Comparison of ENCODE assay signal across 22 mouse cellular contexts in the genomic region with DNA sequence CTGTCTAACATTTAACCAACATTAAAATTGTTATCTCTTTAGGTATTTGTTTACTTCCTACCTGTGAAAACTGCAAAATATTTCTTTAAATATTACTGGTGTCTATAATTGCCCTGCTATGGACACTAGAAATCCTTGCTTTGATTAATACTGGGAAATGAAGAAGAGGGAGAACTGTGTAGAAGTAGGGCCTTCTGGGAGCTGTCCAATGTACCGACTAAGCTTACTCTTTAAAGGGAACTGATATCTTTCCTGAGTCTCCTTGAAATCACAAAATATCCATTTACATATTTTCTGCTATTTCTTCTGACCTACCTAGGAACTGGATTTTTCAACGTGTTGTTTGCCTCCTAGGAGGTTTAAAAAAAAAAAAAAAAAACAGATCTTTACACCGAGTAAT. TPM values are rescaled to one million over a fixed set of nuclear protein-coding genes. Genes with fewer than 3 reads are reported as not detected.
DNase-seq lines count a peak whose midpoint lies in the region; ATAC-seq and TF ChIP-seq lines count a peak whose summit lies in the region.
"Had no signal": no experiment of that assay in that cellular context is flagged by ENCODE, and none has a peak within 500 bp of the region (broad histone marks: within the 10 kb centered on the region; RNA-seq: fewer than 3 reads in every experiment).

No protein-coding gene starts in this region.

- no peak for TF ChIP-seq POLR2A in brain, embryonic 14.5 days (IDR thresholded peaks at IDR 0.05; ENCODE audit: borderline replicate concordance, extremely low read depth, insufficient read depth, insufficient read length, poor library complexity, severe bottlenecking)

- 4% methylated on average over 3 of the region's 3 CpGs for WGBS in kidney, embryonic 16.5 days
- WGBS in embryonic facial prominence, embryonic 14.5 days, result 10% methylated on average over 3 of the region's 3 CpGs

- H3K9ac ChIP-seq in kidney, embryonic 16.5 days (replicated peaks; ENCODE audit: low read length), result no peak overlapping the region
- no peak overlapping the region for H3K9ac ChIP-seq in ES-E14 (ENCODE audit: insufficient read depth, low read depth, low read length, poor library complexity, severe bottlenecking)
- no peak overlapping the region for H3K9ac ChIP-seq in embryonic facial prominence, embryonic 14.5 days (ENCODE audit: low read depth, low read length)
- H3K9ac ChIP-seq: kidney, embryonic 15.5 days; neural tube, embryonic 15.5 days had no signal

- no peaks in the 10 kb centered on the region for H3K4me1 ChIP-seq in kidney, embryonic 16.5 days (ENCODE audit: insufficient read depth, low read length)
- H3K4me1 ChIP-seq in ES-E14 (ENCODE audit: control insufficient read depth in 2 of 2, insufficient read depth in 2 of 2, low read length in 2 of 2, poor library complexity in 1 of 2), result no peaks in the 10 kb centered on the region
- 0 out of 2 replicates have a peak, but pooled peaks cover 7% of the 10 kb centered on the region for H3K4me1 ChIP-seq in embryonic facial prominence, embryonic 14.5 days (ENCODE audit: control insufficient read depth, insufficient read depth, low read length)

- H3K9me3 ChIP-seq in kidney, embryonic 16.5 days (ENCODE audit: low read length), result no peaks in the 10 kb centered on the region
- H3K9me3 ChIP-seq in ES-E14 (ENCODE audit: control insufficient read depth, insufficient read depth, low read depth, low read length), result no peaks in the 10 kb centered on the region
- H3K9me3 ChIP-seq in embryonic facial prominence, embryonic 14.5 days (ENCODE audit: control insufficient read depth, low read length), result no peaks in the 10 kb centered on the region
- H3K9me3 ChIP-seq: kidney, embryonic 15.5 days; midbrain, embryonic 10.5 days; neural tube, embryonic 15.5 days had no signal

- peak; percentile 12 for DNase-seq in kidney, postnatal 10 days
- peak; percentile 17 for DNase-seq in ES-E14 (ENCODE audit: low read depth, low spot score)
- DNase-seq in brain, embryonic 14.5 days (ENCODE audit: low read depth), result peak; percentile 17
- peak; percentile 70 for DNase-seq in embryonic facial prominence, embryonic 14.5 days (ENCODE audit: low spot score)
- no peak for DNase-seq in ovary, postnatal 14 days (ENCODE audit: low spot score)
- DNase-seq in urinary bladder, postnatal 4 days (ENCODE audit: low spot score in 2 of 2), result no peak
- DNase-seq: cerebellum, adult 2 months; gastrocnemius, postnatal 14 days; thymus, postnatal 4 days had no signal

- H3K4me2 ChIP-seq in kidney, embryonic 16.5 days (replicated peaks; ENCODE audit: low read depth, low read length), result no peak overlapping the region
- no peak overlapping the region for H3K4me2 ChIP-seq in embryonic facial prominence, embryonic 14.5 days (ENCODE audit: low read depth, low read length)
- H3K4me2 ChIP-seq: heart, embryonic 11.5 days; kidney, embryonic 15.5 days; neural tube, embryonic 15.5 days had no signal

- H3K4me3 ChIP-seq in kidney, embryonic 16.5 days (ENCODE audit: low read length), result no peak overlapping the region
- H3K4me3 ChIP-seq in ES-E14 (ENCODE audit: insufficient read depth in 1 of 2, low read depth in 1 of 2, low read length in 2 of 2, poor library complexity in 1 of 2, severe bottlenecking in 1 of 2), result no peak overlapping the region
- H3K4me3 ChIP-seq in embryonic facial prominence, embryonic 14.5 days (ENCODE audit: low read depth, low read length), result no peak overlapping the region
- H3K4me3 ChIP-seq: kidney, embryonic 15.5 days; neural tube, embryonic 15.5 days had no signal

- no peaks in the 10 kb centered on the region for H3K36me3 ChIP-seq in kidney, embryonic 16.5 days (ENCODE audit: insufficient read depth, low read length)
- no peaks in the 10 kb centered on the region for H3K36me3 ChIP-seq in ES-E14 (ENCODE audit: control insufficient read depth, insufficient read depth, low read length, poor library complexity, severe bottlenecking)
- no peaks in the 10 kb centered on the region for H3K36me3 ChIP-seq in embryonic facial prominence, embryonic 14.5 days (ENCODE audit: control insufficient read depth, insufficient read depth, low read length)
- H3K36me3 ChIP-seq: kidney, embryonic 15.5 days; midbrain, embryonic 10.5 days; neural tube, embryonic 15.5 days had no signal

- no peak for ATAC-seq in kidney, embryonic 16.5 days (ENCODE audit: low FRiP score, low TSS enrichment)
- ATAC-seq in embryonic facial prominence, embryonic 14.5 days (ENCODE audit: low read depth), result no peak

- no peak for TF ChIP-seq CTCF in brain, embryonic 14.5 days (IDR thresholded peaks at IDR 0.05; ENCODE audit: borderline replicate concordance, extremely low read depth, insufficient read depth, insufficient read length)

- H3K27me3 ChIP-seq in kidney, embryonic 16.5 days (ENCODE audit: insufficient read depth, low read length), result peaks cover 40% of the 10 kb centered on the region
- H3K27me3 ChIP-seq in embryonic facial prominence, embryonic 14.5 days (replicated peaks; ENCODE audit: control insufficient read depth, insufficient read depth, low read length), result peaks cover 41% of the 10 kb centered on the region

- no peak overlapping the region for H3K27ac ChIP-seq in kidney, embryonic 16.5 days (ENCODE audit: low read length)
- no peak overlapping the region for H3K27ac ChIP-seq in ES-E14 (ENCODE audit: insufficient read depth, low read depth, low read length, poor library complexity, severe bottlenecking)
- H3K27ac ChIP-seq in embryonic facial prominence, embryonic 14.5 days (replicated peaks; ENCODE audit: low read depth, low read length), result no peak overlapping the region
- H3K27ac ChIP-seq: kidney, embryonic 15.5 days; neural tube, embryonic 15.5 days; stomach, postnatal 0 days had no signal

- in situ Hi-C loops in ES-E14 (cut with MboI; ENCODE audit: low sequenced_read_pairs in 2 of 2, unreplicated experiment in 2 of 2), result no loop called here

TF ChIP-seq in ES-E14, 5 proteins besides CTCF, POLR2A, EP300 and RAD21:
- TF ChIP-seq MAFK (IDR thresholded peaks at IDR 0.05; ENCODE audit: insufficient read depth, low read depth, low read length), result no peak
- no peak for TF ChIP-seq ZNF384 (IDR thresholded peaks at IDR 0.05; ENCODE audit: low read depth, low read length)

RNA-seq across cellular contexts. Expression of a gene that starts 1.5 kb away (rescaled TPM):
- polyA plus RNA-seq in kidney, embryonic 16.5 days (2015; fragmentation: Nextera tagmentation; extraction: Ambion mirVana), result not detected in 2 replicates
- not detected in 2 replicates for total RNA-seq in ES-E14 (2012; rRNA removed)
- polyA plus RNA-seq in brain, embryonic 14.5 days (2012; rRNA removed), result 0.86 and 0.96 TPM in 2 replicates
- polyA plus RNA-seq in embryonic facial prominence, embryonic 14.5 days (2014; fragmentation: Nextera tagmentation; extraction: Ambion mirVana), result not detected in 2 replicates
- total RNA-seq: gastrocnemius, postnatal 14 days; heart, postnatal 25 days; left cerebral cortex, postnatal 14 days; liver, adult 2 months had no signal
- polyA plus RNA-seq: cerebellum, adult 2 months; cortical plate, adult 2 months; heart, embryonic 11.5 days; intestine, embryonic 14.5 days; kidney, embryonic 15.5 days; liver, adult 2 months; lung, embryonic 16.5 days; spleen, adult 2 months; stomach, postnatal 0 days had no signal

RNA-seq across cellular contexts. Expression of a gene that starts 30.7 kb away (rescaled TPM):
- 1.4 and 1.8 TPM in 2 replicates for polyA plus RNA-seq in kidney, embryonic 16.5 days (2015; fragmentation: Nextera tagmentation; extraction: Ambion mirVana)
- 2.6 and 6.8 TPM in 2 replicates for total RNA-seq in ES-E14 (2012; rRNA removed)
- polyA plus RNA-seq in brain, embryonic 14.5 days (2012; rRNA removed), result 14.0 and 15.1 TPM in 2 replicates
- 39.1 and 41.1 TPM in 2 replicates for polyA plus RNA-seq in embryonic facial prominence, embryonic 14.5 days (2014; fragmentation: Nextera tagmentation; extraction: Ambion mirVana)

Comparison
In these comparisons a context has a peak if more than half of its experiments do, and no peak if none do; other contexts are left out.
1. DNase-seq: peak in kidney, postnatal 10 days (single experiment), ES-E14 (single experiment), brain, embryonic 14.5 days (single experiment) and embryonic facial prominence, embryonic 14.5 days (single experiment); none in ovary, postnatal 14 days (single experiment) and urinary bladder, postnatal 4 days (0 of 2).